Comparison of ENCODE assay signal across 13 mouse cellular contexts in the genomic region with DNA sequence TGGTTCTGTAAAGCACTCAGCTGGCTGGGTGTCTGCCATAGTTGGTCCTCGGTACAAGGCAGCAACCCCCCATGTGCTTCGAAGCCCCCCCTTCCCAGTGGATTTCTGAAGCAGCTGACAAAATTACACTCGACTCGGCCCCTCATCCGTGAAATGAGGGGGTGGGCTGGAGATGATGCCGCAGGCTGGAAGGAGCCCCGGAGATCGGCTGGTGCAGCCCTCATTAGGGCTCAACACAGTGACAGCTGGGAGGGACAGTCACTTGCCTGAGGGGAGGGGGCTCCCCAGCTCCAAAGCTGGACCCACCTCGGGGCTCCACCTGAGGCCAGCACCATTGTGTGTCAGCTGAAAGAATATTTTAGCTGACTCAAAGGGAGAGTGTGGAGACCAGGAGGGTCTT. TPM values are rescaled to one million over a fixed set of nuclear protein-coding genes. Genes with fewer than 3 reads are reported as not detected.
A peak's percentile ranks its signal among the peaks of the same experiment; 100 is the strongest.
DNase-seq lines count a peak whose midpoint lies in the region; ATAC-seq and TF ChIP-seq lines count a peak whose summit lies in the region.
"Had no signal": no experiment of that assay in that cellular context is flagged by ENCODE, and none has a peak within 500 bp of the region (broad histone marks: within the 10 kb centered on the region; RNA-seq: fewer than 3 reads in every experiment).

No protein-coding gene starts in this region.

- TF ChIP-seq CTCF in brain, embryonic 14.5 days (IDR thresholded peaks at IDR 0.05; ENCODE audit: borderline replicate concordance, extremely low read depth, insufficient read depth, insufficient read length) = no peak

- H3K4me3 ChIP-seq in embryonic facial prominence, embryonic 10.5 days = no peak overlapping the region
- H3K4me3 ChIP-seq in hindbrain, embryonic 10.5 days = peak overlapping the region; percentile 16
- H3K4me3 ChIP-seq in midbrain, embryonic 14.5 days (replicated peaks; ENCODE audit: low read depth, low read length) = no peak overlapping the region
- H3K4me3 ChIP-seq: embryonic facial prominence, embryonic 15.5 days; limb, embryonic 10.5 days had no signal

- peak overlapping the region; percentile 2; the same call in 1 of the 2 replicates for H3K27ac ChIP-seq in embryonic facial prominence, embryonic 10.5 days (replicated peaks)
- H3K27ac ChIP-seq in hindbrain, embryonic 10.5 days = peak overlapping the region; percentile 87
- H3K27ac ChIP-seq in midbrain, embryonic 14.5 days (replicated peaks; ENCODE audit: low read depth, low read length) = peak overlapping the region; percentile 87
- H3K27ac ChIP-seq: embryonic facial prominence, embryonic 15.5 days; limb, embryonic 10.5 days had no signal

- ATAC-seq in midbrain, embryonic 14.5 days (ENCODE audit: low FRiP score, low TSS enrichment) = peak; percentile 49; the same call in 1 of the 2 replicates
- no peak for ATAC-seq in frontal cortex, adult (ENCODE audit: low TSS enrichment)
- ATAC-seq: intestine, postnatal 0 days; liver, postnatal 0 days; Patski had no signal

- no peaks in the 10 kb centered on the region for H3K27me3 ChIP-seq in embryonic facial prominence, embryonic 10.5 days (replicated peaks; ENCODE audit: low read depth, poor library complexity, severe bottlenecking)
- H3K27me3 ChIP-seq in hindbrain, embryonic 10.5 days (ENCODE audit: insufficient read depth, poor library complexity, severe bottlenecking) = no peaks in the 10 kb centered on the region
- no peaks in the 10 kb centered on the region for H3K27me3 ChIP-seq in midbrain, embryonic 14.5 days (ENCODE audit: control insufficient read depth, insufficient read depth, low read length)
- H3K27me3 ChIP-seq: CH12.LX; embryonic facial prominence, embryonic 15.5 days; Patski had no signal

- peak overlapping the region; percentile 10; the same call in 1 of the 2 replicates for H3K9ac ChIP-seq in midbrain, embryonic 14.5 days (replicated peaks; ENCODE audit: low read length)
- H3K9ac ChIP-seq: embryonic facial prominence, embryonic 15.5 days; liver, postnatal 0 days had no signal

- peaks cover 52% of the 10 kb centered on the region for H3K4me1 ChIP-seq in embryonic facial prominence, embryonic 10.5 days
- peaks cover 73% of the 10 kb centered on the region for H3K4me1 ChIP-seq in hindbrain, embryonic 10.5 days (replicated peaks)
- H3K4me1 ChIP-seq in midbrain, embryonic 14.5 days (ENCODE audit: control insufficient read depth, insufficient read depth, low read length) = peaks cover 51% of the 10 kb centered on the region

- peaks cover 2% of the 10 kb centered on the region for H3K36me3 ChIP-seq in embryonic facial prominence, embryonic 10.5 days (replicated peaks)
- peaks cover 9% of the 10 kb centered on the region for H3K36me3 ChIP-seq in hindbrain, embryonic 10.5 days
- H3K36me3 ChIP-seq in midbrain, embryonic 14.5 days (ENCODE audit: control insufficient read depth, insufficient read depth, low read length) = no peaks in the 10 kb centered on the region
- H3K36me3 ChIP-seq: embryonic facial prominence, embryonic 15.5 days had no signal

- WGBS in embryonic facial prominence, embryonic 10.5 days = 35% methylated on average over 9 of the region's 9 CpGs
- 26% methylated on average over 9 of the region's 9 CpGs for WGBS in hindbrain, embryonic 10.5 days
- 5% methylated on average over 9 of the region's 9 CpGs for WGBS in midbrain, embryonic 14.5 days

- DNase-seq in brain, embryonic 14.5 days (ENCODE audit: low read depth) = peak; percentile 87
- DNase-seq in embryonic facial prominence, embryonic 10.5 days (ENCODE audit: low spot score) = no peak
- DNase-seq in hindbrain, embryonic 10.5 days (ENCODE audit: low spot score) = peak; percentile 49
- DNase-seq in midbrain, embryonic 14.5 days = peak; percentile 78
- no peak for DNase-seq in right cerebral cortex, adult 18-20 months
- DNase-seq in urinary bladder, postnatal 36 days (ENCODE audit: low spot score in 2 of 2) = no peak
- DNase-seq: liver, postnatal 0 days had no signal

- no peaks in the 10 kb centered on the region for H3K9me3 ChIP-seq in embryonic facial prominence, embryonic 10.5 days
- 0 out of 2 replicates have a peak, but pooled peaks cover 2% of the 10 kb centered on the region for H3K9me3 ChIP-seq in hindbrain, embryonic 10.5 days
- H3K9me3 ChIP-seq in midbrain, embryonic 14.5 days (ENCODE audit: control insufficient read depth, low read length) = no peaks in the 10 kb centered on the region
- H3K9me3 ChIP-seq: embryonic facial prominence, embryonic 15.5 days; limb, embryonic 10.5 days had no signal

- peak overlapping the region; percentile 23 for H3K4me2 ChIP-seq in midbrain, embryonic 14.5 days (ENCODE audit: low read length)
- H3K4me2 ChIP-seq: embryonic facial prominence, embryonic 15.5 days had no signal

- TF ChIP-seq POLR2A in brain, embryonic 14.5 days (IDR thresholded peaks at IDR 0.05; ENCODE audit: borderline replicate concordance, extremely low read depth, insufficient read depth, insufficient read length, poor library complexity, severe bottlenecking) = no peak

RNA-seq across cellular contexts. Expression of gene Nkain1, which starts 29.6 kb away (rescaled TPM):
- 203 and 210 TPM in 2 replicates for polyA plus RNA-seq in brain, embryonic 14.5 days (2012; rRNA removed)
- polyA plus RNA-seq in embryonic facial prominence, embryonic 10.5 days (2016; fragmentation: Nextera tagmentation; extraction: Ambion mirVana) = 4.5 and 6.2 TPM in 2 replicates
- polyA plus RNA-seq in hindbrain, embryonic 10.5 days (2016; fragmentation: Nextera tagmentation; extraction: Ambion mirVana) = 5.9 and 14.4 TPM in 2 replicates
- 25.7 and 76.6 TPM in 2 replicates for polyA plus RNA-seq in midbrain, embryonic 14.5 days (2014; fragmentation: Nextera tagmentation; extraction: Ambion mirVana)
- polyA plus RNA-seq: liver, postnatal 0 days had no signal

Comparison
In these comparisons a context has a peak if more than half of its experiments do, and no peak if none do; other contexts are left out.
1. DNase-seq: peak in brain, embryonic 14.5 days (single experiment), hindbrain, embryonic 10.5 days (single experiment) and midbrain, embryonic 14.5 days (single experiment); none in embryonic facial prominence, embryonic 10.5 days (single experiment), right cerebral cortex, adult 18-20 months (single experiment) and urinary bladder, postnatal 36 days (0 of 2).
2. H3K27ac ChIP-seq: peak in every context shown above with its lines; median percentile 87 in hindbrain, embryonic 10.5 days; 87 in midbrain, embryonic 14.5 days; 2 in embryonic facial prominence, embryonic 10.5 days.